Mouse (Mus musculus) lung, postnatal 0 days (tissue): Measurements from ENCODE around the gene Eaf2. TPM values are rescaled to one million over a fixed set of nuclear protein-coding genes. Genes with fewer than 3 reads are reported as not detected.
A peak's percentile ranks its signal among the peaks of the same experiment; 100 is the strongest.
"Not testable (repeated sequence)": the region's sequence is repeated elsewhere in the genome, so short reads cannot be mapped to it uniquely, and the experiment has no call there.

ENCODE experiments used
- ATAC-seq: fragments of 200-750 bp; cut with Nextera tagmentation; 2 replicates; pipeline ENCODE4 v1.8.0; 2017; ENCODE audit warnings: moderate library complexity
- DNase-seq: peaks from one replicate; pipeline ENCODE4 v3.0.0-alpha.2; 2016; ENCODE audit warnings: low spot score
- H3K27ac ChIP-seq: fragments of 300-500 bp; sonication (generic); 2 replicates; pipeline ENCODE4 v1.5.1; 2014; ENCODE audit warnings: antibody characterized with exemption, mild to moderate bottlenecking, low read length, mixed read lengths
- H3K27me3 ChIP-seq: fragments of 300-500 bp; sonication (generic); replicated peaks from 2 replicates; pipeline ENCODE4 v1.6.1; 2014; ENCODE audit warnings: low read length, mixed read lengths; ENCODE audit not compliant: insufficient read depth
- H3K36me3 ChIP-seq: fragments of 300-500 bp; sonication (generic); 2 replicates; pipeline ENCODE4 v1.6.1; 2014; ENCODE audit warnings: low read length, mixed read lengths; ENCODE audit not compliant: insufficient read depth
- H3K4me1 ChIP-seq: fragments of 300-500 bp; sonication (generic); 2 replicates; pipeline ENCODE4 v1.6.1; 2014; ENCODE audit warnings: antibody characterized with exemption, low read depth, low read length, mixed read lengths; ENCODE audit not compliant: insufficient read depth
- H3K4me2 ChIP-seq: fragments of 300-500 bp; sonication (generic); replicated peaks from 2 replicates; pipeline ENCODE4 v1.6.1; 2014; ENCODE audit warnings: low read depth, mild to moderate bottlenecking, low read length, moderate library complexity, mixed read lengths
- H3K4me3 ChIP-seq: fragments of 300-500 bp; sonication (generic); 2 replicates; pipeline ENCODE4 v1.5.1; 2014; ENCODE audit warnings: low read depth, low read length
- H3K9ac ChIP-seq: fragments of 300-500 bp; sonication (generic); replicated peaks from 2 replicates; pipeline ENCODE4 v1.6.1; 2014; ENCODE audit warnings: low read depth, mild to moderate bottlenecking
- H3K9me3 ChIP-seq: fragments of 300-500 bp; sonication (generic); 2 replicates; pipeline ENCODE4 v1.6.1; 2016; ENCODE audit warnings: low read length, mixed read lengths
- CTCF ChIP-seq: IDR thresholded peaks from 2 replicates; pipeline ENCODE4 v1.5.1; 2016; ENCODE audit warnings: antibody characterized with exemption, mild to moderate bottlenecking
- EP300 ChIP-seq: IDR thresholded peaks from 2 replicates; pipeline ENCODE4 v1.6.1; 2016; ENCODE audit warnings: antibody characterized with exemption, mild to moderate bottlenecking, control low read depth
- WGBS: fragments of 180-500 bp; shearing (Covaris S2); extraction: QIAGEN DNeasy Blood & Tissue Kit; methylation state at CpG from one replicate; pipeline ENCODE4 v1.1.7; 2014; 5-methylcytosine and 5-hydroxymethylcytosine counted together
- polyA plus RNA-seq: library from polyadenylated mRNA; unstranded; fragments of >200 nt; fragmentation: Nextera tagmentation; extraction: Ambion mirVana; gene quantifications from 2 replicates; pipeline ENCODE4 v1.2.1, GENCODE M21; 2015

Eaf2 gene
- polyA plus RNA-seq, 1 experiment from 2014 or later: 0.95 TPM

DNA sequence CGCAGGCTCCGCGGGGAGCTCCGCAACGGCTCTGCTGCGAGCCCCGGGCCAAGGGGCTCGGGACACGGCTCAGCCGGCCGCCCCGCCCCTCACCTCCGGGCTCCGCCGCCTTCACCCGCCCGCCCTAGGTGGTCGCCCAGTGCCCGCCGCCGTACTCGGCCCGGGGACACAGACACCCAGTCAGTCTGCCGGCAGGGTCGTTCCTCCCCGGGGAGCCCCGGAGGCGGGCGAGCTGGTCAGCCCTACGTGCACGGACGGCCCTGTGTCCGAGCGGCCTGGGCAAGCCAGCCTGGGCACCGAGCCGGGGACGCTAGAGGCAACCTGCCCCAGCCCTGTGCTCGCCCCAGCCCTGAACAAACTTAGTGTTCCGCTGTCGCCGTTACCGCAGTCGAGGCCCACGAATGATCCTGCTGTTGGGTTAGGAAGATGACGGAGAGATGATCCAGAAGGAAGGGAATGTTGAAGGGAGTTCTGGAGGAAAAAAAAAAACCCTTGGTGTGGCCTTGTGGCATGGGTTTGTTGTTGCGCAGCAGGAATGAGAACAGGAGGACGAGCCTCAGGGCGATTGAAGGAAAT, 561 bp upstream of the Eaf2 start:
- H3K9ac ChIP-seq: peak overlapping the region; percentile 91
- H3K27me3 ChIP-seq: no peaks in the 10 kb centered on the region
- peak overlapping the region; percentile 75 for H3K4me3 ChIP-seq
- H3K4me2 ChIP-seq: peak overlapping the region; percentile 78
- no peaks in the 10 kb centered on the region for H3K9me3 ChIP-seq
- H3K36me3 ChIP-seq: peaks cover 6% of the 10 kb centered on the region; the same call in 1 of the 2 replicates
- peak overlapping the region; percentile 84 for H3K27ac ChIP-seq
- peak; percentile 45 for ATAC-seq
- H3K4me1 ChIP-seq: peaks cover 5% of the 10 kb centered on the region; the same call in 1 of the 2 replicates
- peak; percentile 66 for DNase-seq
- TF ChIP-seq CTCF: no peak
- no peak for TF ChIP-seq EP300
- under 1% methylated on average over 31 of the region's 48 CpGs for WGBS

DNA sequence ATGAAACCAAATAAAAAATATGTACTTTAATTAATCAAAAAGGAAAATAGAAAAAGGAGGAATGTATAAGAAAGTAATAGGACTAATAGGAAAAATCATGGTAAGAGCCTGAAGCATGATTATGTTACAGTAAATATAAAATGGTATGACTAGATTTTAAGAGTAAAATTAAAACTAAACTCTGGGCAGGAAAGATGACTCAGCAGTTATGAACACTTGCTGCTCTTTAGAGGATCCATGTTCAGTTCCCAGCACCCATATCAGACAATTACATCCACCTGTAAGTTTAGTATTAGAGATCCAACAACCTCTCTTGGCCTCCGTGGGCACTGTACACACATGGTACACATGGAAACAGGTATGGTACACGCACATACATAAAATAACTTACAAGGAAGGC, 5.4 kb downstream of the Eaf2 start:
- Histone ChIP-seq H3K4me2 (no peak overlapping the region), H3K9me3 (no peaks in the 10 kb centered on the region), H3K4me3 (no peak overlapping the region), H3K4me1 (peaks cover 5% of the 10 kb centered on the region; the same call in 1 of the 2 replicates), H3K36me3 (peaks cover 9% of the 10 kb centered on the region; the same call in 1 of the 2 replicates), H3K9ac (no peak overlapping the region), H3K27ac (no peak overlapping the region), H3K27me3 (no peaks in the 10 kb centered on the region)
- WGBS: 97% methylated on average over 2 of the region's 2 CpGs
- ATAC-seq: no peak
- no peak for DNase-seq
- TF ChIP-seq CTCF (no peak), EP300 (no peak)

DNA sequence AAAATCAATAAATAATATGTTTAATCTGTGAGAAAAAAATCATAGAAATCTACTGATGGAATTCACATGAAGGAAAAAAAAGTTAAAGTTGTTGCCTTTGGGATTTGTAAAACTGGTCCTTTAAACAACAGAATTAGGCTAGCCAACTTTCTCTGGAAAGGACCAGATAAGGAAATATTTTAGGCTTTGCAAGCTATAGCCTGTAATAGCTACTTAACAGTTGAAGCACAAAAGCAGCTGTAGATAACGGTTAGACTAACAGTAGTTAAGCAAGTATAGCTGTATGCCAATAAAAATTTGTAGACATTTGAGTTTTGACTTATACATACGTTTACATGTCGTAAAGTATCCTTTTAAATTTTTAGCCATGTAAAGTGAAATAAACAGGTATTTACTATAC, 11.2 kb downstream of the Eaf2 start:
- no peak for TF ChIP-seq CTCF
- TF ChIP-seq EP300: no peak
- Histone ChIP-seq H3K36me3 (peaks cover 4% of the 10 kb centered on the region; the same call in 1 of the 2 replicates), H3K27ac (no peak overlapping the region), H3K9me3 (no peaks in the 10 kb centered on the region), H3K4me2 (no peak overlapping the region), H3K4me1 (no peaks in the 10 kb centered on the region), H3K9ac (no peak overlapping the region), H3K4me3 (no peak overlapping the region), H3K27me3 (no peaks in the 10 kb centered on the region)
- 90% methylated on average over 3 of the region's 3 CpGs for WGBS
- ATAC-seq (no peak), DNase-seq (no peak)

GRCm38 (mm10) chr16:36851202-36851601, 23.6 kb downstream of the Eaf2 start:
- H3K27me3 ChIP-seq: no peaks in the 10 kb centered on the region
- no peak for ATAC-seq
- TF ChIP-seq EP300: no peak
- no peak for TF ChIP-seq CTCF
- no peak overlapping the region for H3K4me2 ChIP-seq
- H3K36me3 ChIP-seq: no peaks in the 10 kb centered on the region
- WGBS: 95% methylated on average over 3 of the region's 3 CpGs
- DNase-seq: no peak
- H3K4me1 ChIP-seq: no peaks in the 10 kb centered on the region
- no peak overlapping the region for H3K27ac ChIP-seq
- no peak overlapping the region for H3K9ac ChIP-seq
- H3K4me3 ChIP-seq: no peak overlapping the region
- H3K9me3 ChIP-seq: no peaks in the 10 kb centered on the region

DNA sequence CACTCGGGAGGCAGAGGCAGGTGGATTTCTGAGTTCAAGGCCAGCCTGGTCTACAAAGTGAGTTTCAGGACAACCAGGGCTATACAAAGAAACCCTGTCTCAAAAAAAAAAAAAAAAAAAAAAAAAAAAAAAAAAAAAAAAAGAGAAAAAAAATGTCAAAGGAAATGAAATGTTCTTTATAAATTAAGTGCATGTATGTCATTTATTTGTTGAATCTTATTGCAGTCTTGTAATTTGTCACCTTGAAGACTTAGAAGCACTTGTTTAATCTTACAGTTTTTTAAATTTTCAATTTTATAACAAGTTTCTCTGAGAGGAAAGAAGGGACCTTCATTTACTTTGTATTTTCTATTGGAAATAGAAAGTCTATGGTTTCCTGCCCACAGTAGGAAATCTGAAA, 27.9 kb downstream of the Eaf2 start:
- H3K36me3 ChIP-seq, H3K4me2 ChIP-seq, DNase-seq, H3K27me3 ChIP-seq, H3K9ac ChIP-seq, H3K9me3 ChIP-seq, H3K27ac ChIP-seq, ATAC-seq, H3K4me3 ChIP-seq, H3K4me1 ChIP-seq: not testable (repeated sequence)
- WGBS: 100% methylated on average over 1 of the region's 1 CpGs

- ATAC-seq (no peak), DNase-seq (no peak)
- TF ChIP-seq CTCF (no peak), EP300 (no peak)
- Histone ChIP-seq H3K27me3 (no peaks in the 10 kb centered on the region), H3K4me2 (peak overlapping the region; percentile 92), H3K4me3 (peak overlapping the region; percentile 95), H3K9ac (peak overlapping the region; percentile 77), H3K9me3 (no peaks in the 10 kb centered on the region), H3K27ac (no peak overlapping the region), H3K36me3 (no peaks in the 10 kb centered on the region), H3K4me1 (no peaks in the 10 kb centered on the region)
- WGBS: 9% methylated on average over 11 of the region's 11 CpGs
Measured at GRCm38 (mm10) chr16:36828820-36829219, 46.0 kb downstream of the Eaf2 start.
